Mouse (Mus musculus) telencephalon, adult 2 months (tissue): Measurements from ENCODE around the gene Ppp2r2c.
A peak's percentile ranks its signal among the peaks of the same experiment; 100 is the strongest.

Experiments
- DNase-seq: peaks from one replicate; pipeline ENCODE4 v3.0.0-alpha.2; 2011; ENCODE audit warnings: low read depth, low spot score

Ppp2r2c gene

DNA sequence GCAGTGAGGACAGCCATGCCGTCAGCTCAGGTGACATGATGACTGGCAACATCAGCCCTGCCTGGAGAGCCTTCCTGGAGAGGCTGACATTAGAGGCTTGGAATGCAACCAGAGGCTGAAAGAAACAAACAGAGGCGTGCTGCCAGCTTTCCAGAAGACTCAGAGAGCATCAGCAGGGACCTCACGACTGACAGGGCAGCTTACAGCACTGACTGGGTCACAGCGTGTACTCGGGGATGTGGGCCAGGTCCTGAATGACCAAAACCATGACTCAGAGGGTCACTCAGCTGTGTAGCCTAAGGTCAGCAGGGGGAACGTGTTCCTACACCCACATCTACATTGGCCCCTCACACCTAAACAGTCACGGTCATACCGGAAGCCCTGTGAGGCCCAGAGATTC is 110.7 kb downstream of the Ppp2r2c start:
- no peak for DNase-seq

DNA sequence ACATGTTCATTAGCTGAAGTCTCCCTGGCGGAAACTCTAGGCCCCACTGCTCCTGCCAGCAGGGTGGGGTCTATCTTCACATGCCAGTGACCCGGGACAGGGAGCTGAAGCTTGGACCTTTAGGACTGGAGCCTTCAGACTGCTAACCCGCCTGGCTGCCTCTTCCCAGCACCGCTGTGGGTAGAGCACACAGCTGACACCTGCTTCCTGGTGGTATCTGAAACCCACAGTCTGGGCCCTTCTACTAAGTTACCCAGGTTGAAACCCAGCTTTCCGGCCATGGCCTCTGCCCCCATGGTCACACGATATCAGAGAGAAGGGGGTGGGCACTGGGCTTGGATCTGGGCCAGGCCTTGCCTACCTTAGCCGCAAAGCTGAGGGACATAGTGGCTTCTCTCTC is 111.3 kb downstream of the Ppp2r2c start:
- no peak for DNase-seq

DNA sequence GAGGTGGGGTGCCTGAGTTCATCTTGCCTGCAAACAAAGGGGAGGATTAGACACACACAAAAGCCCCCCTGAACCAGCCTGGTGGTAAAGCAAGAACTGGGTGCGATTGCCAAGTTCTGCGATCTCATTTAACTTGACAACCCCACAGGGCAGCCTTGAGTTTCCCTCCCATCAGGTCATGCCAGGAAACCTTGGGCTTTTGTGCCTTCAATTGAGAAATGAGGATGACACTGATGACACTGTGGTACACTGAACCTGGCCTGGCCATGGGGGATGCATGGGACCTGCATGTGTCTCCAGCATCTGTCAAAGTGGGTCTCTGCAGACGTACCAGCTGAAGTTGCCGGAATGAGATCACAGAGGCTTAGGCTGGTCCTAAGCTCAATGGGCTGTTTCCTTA is 114.0 kb downstream of the Ppp2r2c start:
- DNase-seq = no peak

DNA sequence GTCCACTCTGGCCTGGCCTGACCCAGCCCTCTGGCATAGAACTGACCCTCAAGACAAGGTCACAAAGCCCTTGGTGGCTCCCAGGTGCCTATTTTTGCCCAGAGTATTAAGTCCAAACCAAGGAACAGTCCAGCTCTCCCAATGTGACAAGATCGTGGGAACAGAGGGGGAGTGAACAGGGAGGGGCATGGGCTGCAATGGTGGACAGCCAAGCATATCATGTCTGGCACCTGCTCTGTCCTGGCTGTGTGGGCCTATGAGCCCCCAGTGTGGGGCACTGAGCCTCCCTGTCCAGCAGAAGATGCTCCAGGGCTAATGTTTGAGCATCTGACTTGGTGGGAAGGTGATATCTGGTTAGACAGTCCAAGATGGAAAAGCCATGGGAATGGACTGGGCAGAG is 118.3 kb downstream of the Ppp2r2c start:
- DNase-seq = no peak

GRCm38 (mm10) chr5:36988124-36988780 is 119.9 kb downstream of the Ppp2r2c start:
- no peak for DNase-seq

DNA sequence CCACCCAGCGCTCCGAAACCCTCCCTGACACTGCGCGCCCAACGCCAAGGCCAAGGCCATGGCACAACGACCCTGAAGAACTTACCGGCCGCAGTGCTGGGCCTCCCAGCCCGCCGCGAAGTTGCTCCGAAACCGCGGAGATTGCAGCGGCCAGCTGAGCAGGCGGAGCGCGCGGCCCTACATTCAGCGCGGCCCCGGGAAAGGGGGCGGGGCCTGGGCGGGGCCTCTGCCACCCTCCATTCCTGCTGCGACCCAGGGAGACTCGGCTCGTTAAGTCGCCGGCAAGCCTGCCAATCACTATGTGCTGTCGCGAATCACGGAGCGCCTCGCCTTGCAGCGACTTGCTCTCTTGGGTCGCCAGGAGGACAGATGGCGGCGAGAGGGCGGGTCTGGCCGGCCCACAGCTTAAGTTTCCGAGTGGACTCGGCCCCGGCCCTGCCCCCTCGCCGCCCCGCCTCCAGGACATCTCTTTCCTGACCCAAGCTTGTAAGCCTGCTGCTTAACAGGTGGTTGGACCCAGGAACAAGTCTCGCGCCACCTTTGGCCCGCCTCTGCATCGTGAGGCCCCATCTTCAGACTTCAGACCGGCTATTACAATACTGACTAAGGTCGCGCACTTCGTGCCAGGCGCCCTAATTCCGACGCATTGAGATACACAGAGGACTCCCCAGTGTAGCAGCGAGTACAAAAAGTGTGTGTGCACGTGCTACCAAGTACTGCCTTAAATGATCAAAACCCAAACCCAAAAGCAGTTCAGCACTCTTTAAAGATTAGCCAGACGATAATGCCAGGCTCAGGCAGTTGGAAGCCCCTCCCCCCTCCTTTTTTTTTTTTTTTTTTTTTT is 120.7 kb downstream of the Ppp2r2c start, which contains the start of gene Wfs1:
Gene Wfs1 (minus strand): TSS at position 425 of the 844 bp plus-strand sequence.
- peak; percentile 92 for DNase-seq

DNA sequence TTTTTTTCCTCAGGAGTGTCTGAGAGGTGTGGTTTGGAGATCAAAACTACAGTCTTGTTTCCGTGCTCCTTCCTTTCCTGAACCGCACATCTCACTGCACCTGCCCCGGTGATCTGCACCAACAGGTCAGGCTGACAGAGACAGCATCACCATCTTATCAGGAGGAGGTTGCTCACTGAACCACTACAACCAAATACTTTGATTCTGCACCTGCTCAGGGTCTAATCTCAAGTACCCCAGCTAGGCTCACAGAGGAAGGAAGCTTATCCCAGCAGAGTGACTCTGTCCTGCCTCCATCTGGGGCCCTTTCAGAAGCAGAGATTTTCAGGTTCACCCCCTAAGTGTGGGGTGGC is 121.3 kb downstream of the Ppp2r2c start:
- DNase-seq = no peak

DNA sequence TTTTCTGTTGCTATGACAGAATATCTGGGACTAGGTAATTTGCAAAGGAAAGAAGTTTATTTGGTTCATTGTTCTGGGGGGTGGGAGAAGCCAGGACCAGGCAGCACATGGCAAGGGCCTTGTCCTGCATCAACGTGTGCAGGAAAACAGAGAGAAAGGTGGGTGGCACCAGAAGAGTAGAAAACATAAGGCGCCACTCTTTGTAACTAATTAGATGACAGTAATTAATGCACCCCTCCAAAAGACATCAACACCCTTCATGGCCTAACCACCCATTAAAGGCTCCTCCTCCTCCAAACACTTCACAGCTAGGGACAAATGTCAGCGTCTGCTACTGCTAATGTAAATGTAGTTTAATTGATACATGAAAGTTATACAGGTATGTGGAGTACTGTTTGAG is 121.9 kb downstream of the Ppp2r2c start:
- DNase-seq = no peak

GRCm38 (mm10) chr5:36990631-36991350 is 122.5 kb downstream of the Ppp2r2c start:
- DNase-seq = no peak

- DNase-seq = no peak
Measured at GRCm38 (mm10) chr5:36996410-36996809, 128.1 kb downstream of the Ppp2r2c start.

DNA sequence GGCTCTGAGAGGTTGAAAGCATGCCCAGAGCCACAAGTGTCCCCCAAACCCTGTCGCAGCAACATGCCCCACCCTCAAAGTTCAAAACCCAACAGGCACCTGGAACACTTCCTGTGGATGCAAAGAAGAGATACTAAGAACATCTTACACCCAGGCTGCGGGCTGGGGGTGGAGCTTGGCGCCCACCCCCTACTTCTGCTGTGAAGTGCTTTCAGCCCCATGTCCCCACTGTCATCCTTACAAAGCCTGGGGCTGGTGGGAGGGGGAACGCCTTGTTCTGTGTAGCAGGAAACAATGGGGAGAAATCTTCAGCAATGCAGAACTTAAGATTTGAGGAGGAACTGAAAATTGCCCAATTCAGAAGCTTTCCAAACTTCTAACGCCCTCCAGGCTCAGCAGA is 129.7 kb downstream of the Ppp2r2c start:
- no peak for DNase-seq

DNA sequence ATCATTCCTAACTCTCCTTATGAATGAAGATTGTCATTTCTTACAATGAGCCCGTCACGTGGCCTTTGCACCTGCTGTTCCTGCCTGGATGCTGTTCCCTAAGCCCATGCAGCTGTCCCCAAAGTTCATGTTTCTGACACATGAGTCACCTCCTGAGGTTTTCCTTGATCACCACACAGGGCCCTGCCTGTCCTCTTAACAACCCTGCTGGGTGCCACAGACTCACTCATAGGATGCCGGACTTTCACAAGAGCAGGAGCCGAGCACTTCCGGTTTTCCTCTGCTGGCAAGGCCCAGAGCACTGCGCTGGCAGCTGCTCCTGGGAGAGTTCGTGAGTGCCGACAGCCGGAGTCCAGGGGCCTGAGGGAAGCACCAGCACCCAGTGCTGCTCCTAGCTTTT is 132.7 kb downstream of the Ppp2r2c start:
- DNase-seq = no peak

GRCm38 (mm10) chr5:37002001-37002400 is 133.7 kb downstream of the Ppp2r2c start:
- DNase-seq = no peak
